Mouse (Mus musculus) hindbrain, embryonic 16.5 days (tissue): ENCODE results near the gene Rims1. TPM values are rescaled to one million over a fixed set of nuclear protein-coding genes. Genes with fewer than 3 reads are reported as not detected.

Experiments used
- ATAC-seq: fragments of 200-750 bp; cut with Nextera tagmentation; 2 replicates; pipeline ENCODE4 v1.8.0; 2017; ENCODE audit warnings: moderate TSS enrichment, moderate library complexity
- H3K27ac ChIP-seq: fragments of 300-500 bp; sonication (generic); 2 replicates; pipeline ENCODE4 v1.5.1; 2014; ENCODE audit warnings: low read depth, mild to moderate bottlenecking, control low read depth, low read length, moderate library complexity
- H3K27me3 ChIP-seq: fragments of 300-500 bp; sonication (generic); replicated peaks from 2 replicates; pipeline ENCODE4 v1.6.1; 2014; ENCODE audit warnings: low read length; ENCODE audit not compliant: control insufficient read depth, insufficient read depth
- H3K36me3 ChIP-seq: fragments of 300-500 bp; sonication (generic); 2 replicates; pipeline ENCODE4 v1.6.1; 2014; ENCODE audit warnings: mild to moderate bottlenecking, low read length, moderate library complexity, mixed read lengths; ENCODE audit not compliant: control insufficient read depth, insufficient read depth
- H3K4me1 ChIP-seq: fragments of 300-500 bp; sonication (generic); 2 replicates; pipeline ENCODE4 v1.6.1; 2014; ENCODE audit warnings: low read depth, low read length; ENCODE audit not compliant: control insufficient read depth, insufficient read depth
- H3K4me2 ChIP-seq: fragments of 300-500 bp; sonication (generic); 2 replicates; pipeline ENCODE4 v1.6.1; 2014; ENCODE audit warnings: mild to moderate bottlenecking, low read length, control low read depth, moderate library complexity
- H3K4me3 ChIP-seq: fragments of 300-500 bp; sonication (generic); 2 replicates; pipeline ENCODE4 v1.5.1; 2014; ENCODE audit warnings: mild to moderate bottlenecking, low read length, control low read depth, moderate library complexity
- H3K9ac ChIP-seq: fragments of 300-500 bp; sonication (generic); 2 replicates; pipeline ENCODE4 v1.6.1; 2014; ENCODE audit warnings: low read depth, mild to moderate bottlenecking, control low read depth, low read length, moderate library complexity
- H3K9me3 ChIP-seq: fragments of 300-500 bp; sonication (generic); 2 replicates; pipeline ENCODE4 v1.6.1; 2014; ENCODE audit warnings: mild to moderate bottlenecking, low read length, moderate library complexity; ENCODE audit not compliant: control insufficient read depth
- WGBS: fragments of 180-500 bp; shearing (Covaris S2); extraction: QIAGEN DNeasy Blood & Tissue Kit; methylation state at CpG from one replicate; pipeline ENCODE4 v1.1.7; 2014; 5-methylcytosine and 5-hydroxymethylcytosine counted together
- polyA plus RNA-seq: library from polyadenylated mRNA; unstranded; fragments of >200 nt; fragmentation: Nextera tagmentation; extraction: Ambion mirVana; gene quantifications from 2 replicates; pipeline ENCODE4 v1.2.1, GENCODE M21; 2015

The Rims1 gene
- polyA plus RNA-seq, 1 experiment from 2014 or later, result 13.8 TPM

- H3K36me3 ChIP-seq, result no peaks in the 10 kb centered on the region
- peaks cover 5% of the 10 kb centered on the region for H3K4me1 ChIP-seq
- ATAC-seq, result no peak
- WGBS, result 93% methylated on average over 5 of the region's 5 CpGs
- no peaks in the 10 kb centered on the region for H3K27me3 ChIP-seq
- no peak overlapping the region for H3K4me2 ChIP-seq
- no peaks in the 10 kb centered on the region for H3K9me3 ChIP-seq
- H3K9ac ChIP-seq, result no peak overlapping the region
- H3K4me3 ChIP-seq, result no peak overlapping the region
- no peak overlapping the region for H3K27ac ChIP-seq
Observed at GRCm38 (mm10) chr1:22787616-22788015, 18.2 kb downstream of the Rims1 start.

- WGBS, result 50% methylated on average over 7 of the region's 7 CpGs
- H3K36me3 ChIP-seq, result no peaks in the 10 kb centered on the region
- no peak overlapping the region for H3K4me3 ChIP-seq
- no peaks in the 10 kb centered on the region for H3K4me1 ChIP-seq
- H3K9ac ChIP-seq, result no peak overlapping the region
- ATAC-seq, result no peak
- no peak overlapping the region for H3K27ac ChIP-seq
- H3K4me2 ChIP-seq, result no peak overlapping the region
- H3K9me3 ChIP-seq, result no peaks in the 10 kb centered on the region
- no peaks in the 10 kb centered on the region for H3K27me3 ChIP-seq
Observed at GRCm38 (mm10) chr1:22770530-22771254, 35.1 kb downstream of the Rims1 start.

- no peaks in the 10 kb centered on the region for H3K4me1 ChIP-seq
- ATAC-seq, result no peak
- no peaks in the 10 kb centered on the region for H3K36me3 ChIP-seq
- no peak overlapping the region for H3K4me3 ChIP-seq
- H3K27ac ChIP-seq, result no peak overlapping the region
- H3K4me2 ChIP-seq, result no peak overlapping the region
- no peaks in the 10 kb centered on the region for H3K27me3 ChIP-seq
- H3K9me3 ChIP-seq, result no peaks in the 10 kb centered on the region
- H3K9ac ChIP-seq, result no peak overlapping the region
- 90% methylated on average over 4 of the region's 4 CpGs for WGBS
Observed at GRCm38 (mm10) chr1:22763376-22763775, 42.4 kb downstream of the Rims1 start.

- Histone ChIP-seq H3K27me3 (no peaks in the 10 kb centered on the region), H3K4me1 (no peaks in the 10 kb centered on the region), H3K9ac (no peak overlapping the region), H3K36me3 (no peaks in the 10 kb centered on the region), H3K9me3 (no peaks in the 10 kb centered on the region), H3K4me3 (no peak overlapping the region), H3K4me2 (no peak overlapping the region), H3K27ac (no peak overlapping the region)
- ATAC-seq, result no peak
- 69% methylated on average over 5 of the region's 5 CpGs for WGBS
Observed at GRCm38 (mm10) chr1:22762780-22763179, 43.0 kb downstream of the Rims1 start.

GRCm38 (mm10) chr1:22750536-22750935, 55.3 kb downstream of the Rims1 start:
- no peaks in the 10 kb centered on the region for H3K9me3 ChIP-seq
- no peak overlapping the region for H3K4me3 ChIP-seq
- no peaks in the 10 kb centered on the region for H3K27me3 ChIP-seq
- H3K4me2 ChIP-seq, result no peak overlapping the region
- no peak overlapping the region for H3K27ac ChIP-seq
- H3K9ac ChIP-seq, result no peak overlapping the region
- ATAC-seq, result no peak
- H3K4me1 ChIP-seq, result no peaks in the 10 kb centered on the region
- no peaks in the 10 kb centered on the region for H3K36me3 ChIP-seq
- 87% methylated on average over 2 of the region's 2 CpGs for WGBS

GRCm38 (mm10) chr1:22744655-22745054, 61.1 kb downstream of the Rims1 start:
- H3K9ac ChIP-seq, result no peak overlapping the region
- H3K27me3 ChIP-seq, result no peaks in the 10 kb centered on the region
- no peak overlapping the region for H3K4me3 ChIP-seq
- H3K27ac ChIP-seq, result no peak overlapping the region
- H3K9me3 ChIP-seq, result no peaks in the 10 kb centered on the region
- no peaks in the 10 kb centered on the region for H3K4me1 ChIP-seq
- H3K4me2 ChIP-seq, result no peak overlapping the region
- ATAC-seq, result no peak
- H3K36me3 ChIP-seq, result no peaks in the 10 kb centered on the region
- WGBS, result 88% methylated on average over 5 of the region's 5 CpGs

- 90% methylated on average over 6 of the region's 6 CpGs for WGBS
- no peak overlapping the region for H3K27ac ChIP-seq
- H3K9me3 ChIP-seq, result no peaks in the 10 kb centered on the region
- H3K36me3 ChIP-seq, result no peaks in the 10 kb centered on the region
- H3K9ac ChIP-seq, result no peak overlapping the region
- no peaks in the 10 kb centered on the region for H3K4me1 ChIP-seq
- H3K4me3 ChIP-seq, result no peak overlapping the region
- ATAC-seq, result no peak
- H3K4me2 ChIP-seq, result no peak overlapping the region
- H3K27me3 ChIP-seq, result no peaks in the 10 kb centered on the region
Observed at GRCm38 (mm10) chr1:22737491-22737890, 68.3 kb downstream of the Rims1 start.

GRCm38 (mm10) chr1:22734429-22734828, 71.4 kb downstream of the Rims1 start:
- Histone ChIP-seq H3K4me3 (no peak overlapping the region), H3K9me3 (no peaks in the 10 kb centered on the region), H3K4me2 (no peak overlapping the region), H3K27ac (no peak overlapping the region), H3K4me1 (no peaks in the 10 kb centered on the region), H3K36me3 (no peaks in the 10 kb centered on the region), H3K27me3 (no peaks in the 10 kb centered on the region), H3K9ac (no peak overlapping the region)
- 88% methylated on average over 2 of the region's 2 CpGs for WGBS
- no peak for ATAC-seq

GRCm38 (mm10) chr1:22733281-22733680, 72.5 kb downstream of the Rims1 start:
- H3K4me1 ChIP-seq, result no peaks in the 10 kb centered on the region
- no peaks in the 10 kb centered on the region for H3K36me3 ChIP-seq
- no peak overlapping the region for H3K27ac ChIP-seq
- no peaks in the 10 kb centered on the region for H3K9me3 ChIP-seq
- no peak for ATAC-seq
- H3K9ac ChIP-seq, result no peak overlapping the region
- H3K27me3 ChIP-seq, result no peaks in the 10 kb centered on the region
- no peak overlapping the region for H3K4me3 ChIP-seq
- WGBS, result 94% methylated on average over 1 of the region's 1 CpGs
- no peak overlapping the region for H3K4me2 ChIP-seq
